Mouse (Mus musculus): Measurements from ENCODE around the gene Fcho1.

DNA sequence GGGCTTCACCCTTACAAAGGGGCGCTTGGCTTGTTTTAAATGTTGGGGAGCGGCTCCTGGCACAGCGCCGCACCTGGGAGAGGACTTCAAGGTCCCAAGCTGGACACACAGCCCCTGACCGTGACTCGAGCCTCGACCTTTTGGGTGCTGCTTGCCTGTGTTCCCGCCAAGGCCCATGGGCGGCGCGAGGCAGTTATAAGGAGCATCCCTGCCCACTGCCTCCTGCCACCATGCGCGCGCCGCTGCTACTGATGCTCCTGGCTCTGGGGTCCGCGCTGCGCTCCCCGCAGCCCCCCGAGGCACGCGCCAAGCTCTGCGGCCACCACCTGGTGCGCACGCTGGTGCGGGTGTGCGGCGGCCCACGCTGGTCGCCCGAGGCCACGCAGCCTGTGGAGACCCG, 36.5 kb downstream of the Fcho1 start, which contains the start of gene Insl3:
- TF ChIP-seq ZNF384 (IDR thresholded peaks at IDR 0.05; ENCODE audit: low read depth, low read length) (no peak), MAFK (IDR thresholded peaks at IDR 0.05; ENCODE audit: insufficient read depth, low read depth, low read length) (no peak)

All from ES-E14 (cell line).